ENCODE assay signal across 14 mouse cellular contexts in genomic region chr7:89339808-89340207, GRCm38 (mm10).
"Had no signal": no experiment of that assay in that cellular context is flagged by ENCODE, and none has a peak within 500 bp of the region (broad histone marks: within the 10 kb centered on the region; RNA-seq: fewer than 3 reads in every experiment).

No protein-coding gene starts in this region.

- H3K36me3 ChIP-seq: limb, embryonic 12.5 days; limb, embryonic 15.5 days; lung, embryonic 15.5 days; midbrain, embryonic 12.5 days; neural tube, embryonic 13.5 days had no signal

- H3K27me3 ChIP-seq: limb, embryonic 12.5 days; limb, embryonic 15.5 days; lung, embryonic 15.5 days; midbrain, embryonic 12.5 days; neural tube, embryonic 13.5 days had no signal

- H3K27ac ChIP-seq: limb, embryonic 12.5 days; liver, embryonic 14.5 days; lung, embryonic 15.5 days had no signal

- DNase-seq: kidney, adult 2 months; kidney, postnatal 25 days; left cerebral cortex, postnatal 4 days; lung, adult 18-20 months; lung, postnatal 14 days; lung, postnatal 4 days; thymus, adult 18-20 months; thymus, postnatal 36 days had no signal

- H3K9ac ChIP-seq: limb, embryonic 12.5 days; limb, embryonic 15.5 days; lung, embryonic 15.5 days had no signal

- H3K9me3 ChIP-seq: limb, embryonic 12.5 days; limb, embryonic 15.5 days; lung, embryonic 15.5 days; midbrain, embryonic 12.5 days; neural tube, embryonic 13.5 days had no signal
